Mouse (Mus musculus) liver, adult 2 months (tissue): ENCODE measurements around the gene Atm. TPM values are rescaled to one million over a fixed set of nuclear protein-coding genes. Genes with fewer than 3 reads are reported as not detected.

Source experiments
- DNase-seq: peaks from one replicate; pipeline ENCODE4 v3.0.0-alpha.2; 2011; ENCODE audit warnings: low read depth, low spot score; ENCODE audit errors: extremely low read depth
- H3K27ac ChIP-seq: fragments of 200-500 bp; replicated peaks from 2 replicates; pipeline ENCODE4 v1.5.1; 2012; ENCODE audit warnings: low read depth, mild to moderate bottlenecking, control low read depth, inconsistent platforms, low read length; ENCODE audit not compliant: insufficient read depth
- H3K27me3 ChIP-seq: fragments of 200-500 bp; 2 replicates; pipeline ENCODE4 v1.6.1; 2012; ENCODE audit warnings: mild to moderate bottlenecking, moderate library complexity, low read length, inconsistent platforms; ENCODE audit not compliant: control insufficient read depth, insufficient read depth
- H3K36me3 ChIP-seq: fragments of 200-500 bp; 2 replicates; pipeline ENCODE4 v1.6.1; 2012; ENCODE audit warnings: low read length, inconsistent platforms; ENCODE audit not compliant: control insufficient read depth, insufficient read depth
- H3K4me1 ChIP-seq: fragments of 200-500 bp; 2 replicates; pipeline ENCODE4 v1.6.1; 2011; ENCODE audit warnings: low read length; ENCODE audit not compliant: control insufficient read depth, insufficient read depth
- H3K4me3 ChIP-seq: fragments of 200-500 bp; 2 replicates; pipeline ENCODE4 v1.5.1; 2011; ENCODE audit warnings: low read depth, mild to moderate bottlenecking, control low read depth, low read length, moderate library complexity; ENCODE audit not compliant: insufficient read depth
- H3K79me2 ChIP-seq: fragments of 200-500 bp; 2 replicates; pipeline ENCODE4 v1.6.1; 2012; ENCODE audit warnings: inconsistent platforms, mild to moderate bottlenecking, low read length, moderate library complexity; ENCODE audit not compliant: control insufficient read depth, insufficient read depth
- H3K9ac ChIP-seq: fragments of 200-500 bp; 2 replicates; pipeline ENCODE4 v1.6.1; 2012; ENCODE audit warnings: low read depth, mild to moderate bottlenecking, control low read depth, inconsistent platforms, low read length
- CTCF ChIP-seq: fragments of 200-500 bp; IDR thresholded peaks from 2 replicates; pipeline ENCODE4 v1.5.1; 2011; ENCODE audit warnings: low read depth, low read length, control low read depth
- POLR2A ChIP-seq: fragments of 200-500 bp; IDR thresholded peaks from 2 replicates; pipeline ENCODE4 v1.6.1; 2011; ENCODE audit warnings: low read length, control low read depth; ENCODE audit not compliant: insufficient read depth; ENCODE audit errors: extremely low read depth
- WGBS: fragments of 180-500 bp; shearing (Covaris S2); methylation state at CpG from one replicate; pipeline ENCODE4 v1.1.7; 2018; 5-methylcytosine and 5-hydroxymethylcytosine counted together
- polyA plus RNA-seq: library from polyadenylated mRNA; depleted of rRNA; stranded (reverse); fragments of >200 nt; gene quantifications from 2 replicates; pipeline ENCODE4 v1.2.3, GENCODE M21; 2012
- total RNA-seq: library from RNA; depleted of rRNA; stranded (reverse); fragments of >200 nt; gene quantifications from 2 replicates; pipeline ENCODE4 v1.2.3, GENCODE M21; 2014

Gene Atm
- total and polyA plus RNA-seq, 2 experiments, result 0.77 to 7.6 TPM

DNA sequence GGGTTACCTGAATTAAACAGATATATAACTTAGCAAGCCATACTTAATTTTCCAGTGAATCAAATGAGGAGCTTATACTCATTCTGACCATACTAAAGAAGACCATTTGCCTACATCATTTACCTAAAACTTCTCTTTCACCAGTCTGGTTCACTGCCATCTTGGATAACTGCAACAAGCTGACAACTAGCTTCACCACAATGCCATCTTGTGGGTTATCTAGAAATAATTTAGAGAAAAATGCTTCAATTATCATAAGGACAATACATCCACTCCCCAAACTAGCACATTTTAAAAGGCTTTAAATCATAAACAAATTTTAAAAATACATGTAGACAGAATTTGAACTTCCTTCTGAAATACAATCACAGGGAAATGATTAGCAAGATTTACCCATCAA lies 50.7 kb downstream of the Atm start:
- Histone ChIP-seq H3K4me1 (no peaks in the 10 kb centered on the region), H3K79me2 (no peaks in the 10 kb centered on the region), H3K27ac (no peak overlapping the region), H3K27me3 (no peaks in the 10 kb centered on the region), H3K9ac (no peak overlapping the region), H3K36me3 (peaks cover 32% of the 10 kb centered on the region), H3K4me3 (no peak overlapping the region)
- TF ChIP-seq POLR2A, result no peak
- no peak for DNase-seq

DNA sequence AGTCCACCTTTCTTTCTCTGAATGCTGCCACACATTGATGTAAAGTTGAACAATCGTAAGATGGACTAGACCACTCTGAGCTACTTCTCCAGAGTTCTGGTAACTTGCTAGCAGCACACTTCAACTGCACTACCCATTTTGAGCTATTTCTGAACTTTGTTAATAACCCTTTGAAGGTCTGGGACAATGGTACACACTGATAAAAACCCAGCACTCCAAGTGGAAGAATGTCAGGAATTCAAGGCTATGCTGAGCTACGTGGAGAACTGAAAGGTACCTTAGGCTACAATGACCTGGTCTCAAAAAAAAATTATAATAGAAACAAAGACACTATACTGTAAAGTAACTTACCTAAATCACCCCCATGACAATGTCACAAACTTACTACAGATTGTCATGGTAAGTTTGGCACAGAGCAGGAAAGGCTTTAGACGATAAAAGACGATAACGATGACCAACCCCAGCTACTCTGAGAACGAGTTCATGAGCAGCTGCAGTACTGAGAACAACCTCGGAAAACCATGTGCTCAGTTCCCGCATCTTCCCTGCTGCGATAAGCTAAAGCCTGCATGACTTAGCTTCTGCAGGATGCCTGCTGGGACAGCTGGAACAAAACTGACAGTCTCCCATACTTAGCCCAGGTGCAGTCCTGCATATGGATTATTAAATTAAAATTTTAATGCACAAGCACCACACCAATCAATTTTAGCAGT lies 63.6 kb downstream of the Atm start:
- Histone ChIP-seq H3K27me3 (no peaks in the 10 kb centered on the region), H3K36me3 (peaks cover 9% of the 10 kb centered on the region; the same call in 1 of the 2 replicates), H3K4me3 (no peak overlapping the region), H3K27ac (no peak overlapping the region), H3K9ac (no peak overlapping the region), H3K4me1 (no peaks in the 10 kb centered on the region), H3K79me2 (no peaks in the 10 kb centered on the region)
- no peak for DNase-seq
- TF ChIP-seq CTCF, result no peak
- no peak for TF ChIP-seq POLR2A
- whole genome bisulfite sequencing, result 91% methylated on average over 9 of the region's 9 CpGs

DNA sequence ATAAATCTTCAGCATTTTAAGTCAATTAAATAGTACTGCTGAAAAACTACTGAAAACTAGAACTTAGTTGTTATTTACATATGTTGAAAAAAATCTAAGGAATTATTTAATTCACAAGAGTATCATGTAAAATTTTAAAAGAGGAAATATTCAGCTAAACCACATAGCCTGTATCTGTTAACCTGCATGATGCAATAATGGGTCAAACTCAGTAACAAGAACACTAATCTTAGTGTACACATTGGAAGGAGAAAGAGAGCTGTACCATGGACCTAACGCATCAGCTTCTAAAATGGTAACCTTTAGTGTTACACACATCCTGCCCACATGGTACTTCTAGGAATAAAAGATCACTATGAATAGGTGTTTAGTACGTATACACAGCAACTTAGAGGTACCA lies 84.5 kb downstream of the Atm start:
- Histone ChIP-seq H3K4me1 (no peaks in the 10 kb centered on the region), H3K4me3 (no peak overlapping the region), H3K79me2 (no peaks in the 10 kb centered on the region), H3K9ac (no peak overlapping the region), H3K36me3 (peaks cover 37% of the 10 kb centered on the region), H3K27ac (no peak overlapping the region), H3K27me3 (no peaks in the 10 kb centered on the region)
- no peak for DNase-seq
- TF ChIP-seq CTCF, result no peak
- TF ChIP-seq POLR2A, result no peak
- 87% methylated on average over 2 of the region's 2 CpGs for WGBS

DNA sequence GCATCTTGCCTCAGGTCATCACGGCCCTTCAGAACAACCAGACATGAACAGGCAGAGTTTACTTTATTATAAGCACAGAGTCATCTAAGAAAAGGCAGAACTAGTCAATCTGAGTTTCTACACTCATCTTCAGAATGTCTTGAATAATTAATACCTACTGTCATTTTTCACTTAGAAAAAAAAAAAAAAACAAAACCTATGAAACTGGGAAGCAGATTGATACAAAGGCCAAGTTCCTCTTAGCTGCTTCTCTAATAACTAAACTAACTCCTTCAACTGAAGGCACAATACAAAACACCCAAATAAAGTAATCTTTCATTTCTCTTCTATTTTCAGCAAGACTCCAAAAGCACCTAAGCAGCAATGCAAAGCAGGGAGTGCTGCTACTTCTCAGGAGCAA lies 85.9 kb downstream of the Atm start:
- no peak overlapping the region for H3K27ac ChIP-seq
- DNase-seq, result no peak
- TF ChIP-seq CTCF, result no peak
- no peak for TF ChIP-seq POLR2A
- H3K9ac ChIP-seq, result no peak overlapping the region
- no peaks in the 10 kb centered on the region for H3K27me3 ChIP-seq
- H3K4me1 ChIP-seq, result no peaks in the 10 kb centered on the region
- peaks cover 33% of the 10 kb centered on the region for H3K36me3 ChIP-seq
- H3K79me2 ChIP-seq, result no peaks in the 10 kb centered on the region
- H3K4me3 ChIP-seq, result no peak overlapping the region
- 93% methylated on average over 1 of the region's 1 CpGs for WGBS

DNA sequence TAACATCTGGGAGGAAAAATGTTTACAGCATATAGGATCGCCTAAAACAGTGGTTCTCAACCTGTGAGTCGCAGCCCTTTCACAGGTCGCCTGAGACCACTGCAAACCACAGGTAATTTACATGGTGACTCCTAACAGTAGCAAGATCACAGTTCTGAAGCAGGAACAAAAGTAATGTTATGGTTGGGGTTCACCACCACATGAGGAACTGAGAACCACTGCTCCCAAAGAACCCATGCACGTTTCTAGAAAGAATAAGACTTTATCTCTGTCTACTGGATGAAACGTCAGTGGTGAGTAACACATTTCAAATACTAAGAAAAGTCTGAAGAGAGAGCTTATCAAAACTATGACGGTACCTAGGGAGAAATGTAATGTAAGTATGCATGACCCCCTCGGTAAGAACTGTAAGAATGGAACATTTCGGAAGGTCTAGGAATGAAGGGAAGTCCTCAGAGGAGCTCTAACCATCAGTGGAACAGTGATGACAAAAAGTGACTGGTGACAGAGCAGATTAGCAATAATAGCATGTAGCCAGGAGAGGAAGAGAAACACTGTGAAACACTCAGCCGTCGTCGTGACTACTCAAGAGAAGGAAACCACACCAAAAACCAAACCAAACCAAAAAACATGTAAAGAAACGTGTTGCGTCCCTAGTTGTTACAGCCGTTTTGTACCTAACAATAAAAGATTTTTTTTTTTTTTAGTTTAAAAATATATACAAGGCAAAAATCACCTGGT lies 100.5 kb downstream of the Atm start:
- H3K79me2 ChIP-seq, result no peaks in the 10 kb centered on the region
- DNase-seq, result no peak
- no peak overlapping the region for H3K27ac ChIP-seq
- TF ChIP-seq POLR2A (no peak), CTCF (no peak)
- H3K4me1 ChIP-seq, result no peaks in the 10 kb centered on the region
- no peak overlapping the region for H3K9ac ChIP-seq
- no peaks in the 10 kb centered on the region for H3K27me3 ChIP-seq
- no peak overlapping the region for H3K4me3 ChIP-seq
- 87% methylated on average over 14 of the region's 14 CpGs for WGBS
- peaks cover 8% of the 10 kb centered on the region; the same call in 1 of the 2 replicates for H3K36me3 ChIP-seq

DNA sequence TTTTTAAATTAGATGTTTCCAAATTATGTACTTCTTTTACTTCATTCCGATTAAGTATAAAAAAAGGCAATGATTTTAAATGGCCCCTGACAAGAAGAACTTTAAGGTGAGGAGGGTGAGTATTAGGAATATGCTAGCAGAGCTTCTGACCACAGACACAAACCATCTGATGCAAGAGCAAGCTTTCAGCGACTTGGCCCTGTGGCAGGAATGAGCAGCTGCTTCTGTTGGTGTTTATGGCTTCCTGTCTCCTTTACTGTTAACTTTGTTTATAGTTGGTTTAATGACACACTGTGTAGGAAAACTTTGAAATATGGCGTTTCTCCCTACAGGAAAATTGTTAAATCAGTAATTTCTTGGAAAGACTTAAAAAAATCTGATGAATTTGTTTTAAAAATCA lies 108.9 kb downstream of the Atm start:
- TF ChIP-seq CTCF (no peak), POLR2A (no peak)
- WGBS, result 67% methylated on average over 3 of the region's 3 CpGs

More for the DNA sequence above, 108.9 kb downstream of the Atm start:
- H3K4me1 ChIP-seq, result no peaks in the 10 kb centered on the region
- H3K36me3 ChIP-seq, result no peaks in the 10 kb centered on the region
- no peaks in the 10 kb centered on the region for H3K27me3 ChIP-seq
- H3K9ac ChIP-seq, result no peak overlapping the region
- no peak overlapping the region for H3K27ac ChIP-seq
- no peak for DNase-seq
- no peaks in the 10 kb centered on the region for H3K79me2 ChIP-seq
- no peak overlapping the region for H3K4me3 ChIP-seq
